Mouse (Mus musculus): ENCODE data around the gene Sfta2.
A peak's percentile ranks its signal among the peaks of the same experiment; 100 is the strongest.

The Sfta2 gene

DNA sequence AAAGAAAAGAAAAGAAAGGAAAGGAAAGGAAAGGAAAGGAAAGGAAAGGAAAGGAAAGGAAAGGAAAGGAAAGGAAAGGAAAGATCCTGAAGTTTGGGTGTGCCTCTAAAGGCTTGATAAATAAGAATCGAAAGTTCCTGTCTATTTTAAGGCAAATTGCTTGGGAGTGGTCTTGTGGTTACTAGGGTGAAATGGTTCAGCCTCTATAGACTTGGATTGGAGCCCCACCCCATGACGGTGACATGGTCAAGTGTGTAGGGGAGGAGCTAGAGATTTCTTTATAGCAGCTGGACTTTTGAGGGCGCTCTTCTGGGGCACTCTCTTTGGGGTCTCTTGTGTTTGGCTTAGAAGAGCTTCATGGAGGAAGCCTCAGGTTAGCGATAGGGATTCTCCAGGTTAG is 7.6 kb upstream of the Sfta2 start:
- DNase-seq: no peak

DNA sequence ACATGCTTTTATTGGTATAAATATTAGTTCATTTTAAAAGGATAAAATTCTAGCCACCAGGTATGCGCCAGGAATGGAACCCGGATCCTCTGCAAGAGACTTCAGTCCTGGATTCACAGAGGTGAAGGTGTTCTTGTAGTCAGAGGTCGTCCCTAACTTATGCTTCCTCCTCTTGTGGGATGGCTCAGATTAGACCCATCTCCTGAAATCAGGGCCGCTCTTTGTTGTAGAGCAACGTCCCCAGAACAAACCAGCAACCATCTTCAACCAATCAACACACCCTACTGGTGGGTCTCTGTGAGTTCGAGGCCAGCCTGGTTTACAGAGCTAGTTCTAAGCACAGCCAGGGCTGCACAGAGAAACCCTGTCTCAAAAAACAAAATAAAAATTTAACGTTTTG is 6.9 kb upstream of the Sfta2 start:
- no peak for DNase-seq

GRCm38 (mm10) chr17:35597399-35597798 is 4.0 kb upstream of the Sfta2 start:
- no peak for DNase-seq

GRCm38 (mm10) chr17:35601736-35602354 is 496 bp downstream of the Sfta2 start:
- no peak for DNase-seq

- no peak for DNase-seq
Measured at GRCm38 (mm10) chr17:35617127-35617526, 15.8 kb downstream of the Sfta2 start.

DNA sequence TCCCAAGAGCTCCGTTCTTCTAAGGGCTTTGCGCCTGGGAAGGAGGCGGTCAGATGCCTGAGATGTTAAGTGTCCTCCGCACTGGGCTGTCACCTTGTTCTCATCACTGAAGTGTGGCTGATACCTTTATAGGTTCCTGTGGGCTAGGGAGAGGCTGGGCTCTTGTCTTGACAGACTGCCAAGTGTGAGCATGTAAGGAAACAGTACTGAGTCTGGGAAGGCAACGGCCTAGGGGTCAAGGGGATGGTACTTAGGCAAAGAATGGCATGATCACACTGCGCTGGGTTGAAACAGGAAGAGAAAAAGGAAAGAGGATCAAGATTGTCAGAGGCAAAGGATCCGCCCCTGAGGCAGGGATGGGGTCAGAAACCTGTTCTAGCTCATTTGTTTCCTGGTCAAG is 25.2 kb downstream of the Sfta2 start, which contains the start of gene Gm9573:
Gm9573 (minus strand) TSS at position 101 of the 400 bp plus-strand sequence.
- DNase-seq: no peak

DNA sequence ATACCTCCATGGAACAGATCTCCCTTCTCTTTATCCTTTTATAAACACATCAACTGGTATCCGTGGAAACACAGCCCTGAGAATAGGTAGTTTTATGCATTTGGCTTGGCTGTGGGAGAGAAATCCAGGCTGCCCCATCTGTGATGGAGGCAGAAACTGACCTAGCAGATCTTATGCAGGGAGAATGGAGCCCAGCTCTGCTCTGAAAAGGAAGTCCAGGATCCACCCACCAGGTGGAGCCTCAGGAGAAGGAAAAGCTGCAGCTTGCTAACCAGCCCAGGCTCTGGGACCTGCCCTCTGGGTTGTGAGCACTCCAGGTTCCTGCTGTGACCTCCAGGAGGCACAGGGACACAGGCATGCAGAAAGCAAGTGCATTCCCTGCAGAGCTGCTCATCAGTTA is 32.6 kb downstream of the Sfta2 start:
- DNase-seq: peak in 1 of 2 experiments; percentile 13

DNA sequence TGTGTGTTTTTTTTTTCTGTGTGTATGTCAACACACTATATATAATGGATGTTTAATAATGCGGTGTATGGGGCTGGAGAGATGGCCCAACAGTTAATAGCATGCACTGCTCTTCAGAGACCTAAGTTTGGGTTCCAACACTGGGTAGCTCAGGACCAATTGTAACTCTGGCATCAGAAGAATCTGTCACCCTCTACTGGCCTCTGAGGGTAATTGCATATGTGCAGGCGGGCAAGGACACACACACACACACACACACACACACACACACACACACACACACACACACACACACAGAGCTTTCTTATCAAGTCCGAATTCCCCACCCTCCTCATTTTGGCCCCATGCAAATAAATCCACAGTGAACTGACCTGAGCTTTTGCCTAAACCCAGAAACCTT is 33.9 kb downstream of the Sfta2 start:
- DNase-seq: no peak

- peak; percentile 72 to 85 for DNase-seq
Measured at GRCm38 (mm10) chr17:35635699-35636111, 34.4 kb downstream of the Sfta2 start.

GRCm38 (mm10) chr17:35636363-35636762 is 35.0 kb downstream of the Sfta2 start:
- peak; percentile 39 to 41 for DNase-seq

DNA sequence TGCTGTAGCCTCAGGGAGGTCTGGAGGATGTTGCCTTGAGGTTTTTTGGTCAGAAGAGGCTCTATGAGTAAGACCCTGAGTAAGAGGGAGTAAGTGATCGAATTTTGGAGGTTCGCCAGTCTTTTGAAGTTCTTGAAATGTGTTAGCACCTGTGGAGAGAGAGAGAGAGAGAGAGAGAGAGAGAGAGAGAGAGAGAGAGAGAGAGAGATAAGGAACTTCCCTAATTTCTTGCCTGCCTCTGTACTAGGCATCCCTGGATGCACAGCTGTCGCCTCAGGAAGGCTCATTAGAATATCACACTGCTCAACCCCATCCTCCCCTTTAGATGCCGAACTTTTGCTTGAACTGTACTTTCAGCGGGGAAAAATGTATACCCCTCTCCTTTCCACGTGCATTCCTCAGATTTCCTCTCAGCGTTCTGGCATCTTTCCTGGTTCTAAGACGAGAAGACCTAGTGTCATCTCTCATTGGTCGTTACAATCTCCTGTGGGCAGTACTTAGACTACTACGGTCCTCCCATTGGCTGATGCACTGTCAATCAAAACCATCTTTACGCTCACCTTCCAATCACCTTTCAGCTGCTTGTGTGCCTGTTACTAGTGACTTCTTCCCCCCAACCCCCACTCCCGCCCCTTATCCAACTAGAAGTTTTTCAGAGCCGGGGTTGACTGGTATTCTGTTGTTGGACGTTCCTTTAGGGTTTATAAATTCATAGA is 37.3 kb downstream of the Sfta2 start:
- peak; percentile 23 to 51 for DNase-seq

GRCm38 (mm10) chr17:35639352-35639751 is 38.0 kb downstream of the Sfta2 start:
- DNase-seq: no peak

GRCm38 (mm10) chr17:35643609-35644236 is 42.4 kb downstream of the Sfta2 start, which contains the start of gene Mucl3:
Gene Mucl3, minus strand, starts transcription at chr17:35643695.
- DNase-seq: no peak

- no peak for DNase-seq
Measured at GRCm38 (mm10) chr17:35649429-35649828, 48.1 kb downstream of the Sfta2 start.

DNA sequence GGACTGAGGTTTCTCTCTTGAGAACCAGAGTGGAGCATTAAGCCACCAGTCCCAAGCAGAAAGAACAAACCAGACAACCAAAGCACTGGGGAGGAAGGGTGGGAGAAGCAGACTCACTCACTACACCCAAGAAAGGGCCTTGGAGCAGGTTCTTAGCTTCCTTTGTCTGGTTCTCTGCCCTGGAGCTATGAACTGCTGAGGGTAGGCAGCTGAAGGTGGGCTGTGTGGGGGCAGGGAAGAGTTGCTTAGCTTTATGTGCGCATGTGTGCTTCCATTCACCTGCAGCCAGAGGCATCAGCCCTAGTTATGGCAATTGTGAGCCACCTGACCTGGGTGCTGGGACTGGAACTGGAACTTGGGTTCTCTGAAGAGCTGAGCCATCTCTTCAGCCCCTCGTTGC is 51.7 kb downstream of the Sfta2 start:
- DNase-seq: no peak

- DNase-seq: no peak
Measured at GRCm38 (mm10) chr17:35665957-35666515, 64.7 kb downstream of the Sfta2 start.

DNA sequence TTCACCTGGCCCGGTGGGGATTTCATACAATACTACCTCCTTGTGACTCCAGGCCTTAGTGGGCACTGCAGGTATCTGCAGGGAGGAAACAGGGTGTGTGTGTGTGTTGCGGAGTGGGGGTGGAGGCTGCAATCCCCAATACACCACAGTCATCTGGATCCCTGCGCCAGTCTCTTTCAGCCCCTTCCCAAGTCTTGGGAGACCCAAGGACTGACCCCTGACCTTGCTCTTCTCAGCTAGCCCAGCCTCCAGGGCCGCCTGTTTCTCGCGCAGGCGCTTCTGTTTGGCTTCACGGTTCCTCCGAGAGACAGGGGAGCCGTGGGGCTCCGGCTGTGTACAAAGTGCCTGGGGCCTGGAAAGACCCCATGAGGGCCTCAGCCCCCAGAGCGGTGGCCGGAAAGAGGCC is 65.5 kb downstream of the Sfta2 start:
- DNase-seq: peak; percentile 26 to 32

DNA sequence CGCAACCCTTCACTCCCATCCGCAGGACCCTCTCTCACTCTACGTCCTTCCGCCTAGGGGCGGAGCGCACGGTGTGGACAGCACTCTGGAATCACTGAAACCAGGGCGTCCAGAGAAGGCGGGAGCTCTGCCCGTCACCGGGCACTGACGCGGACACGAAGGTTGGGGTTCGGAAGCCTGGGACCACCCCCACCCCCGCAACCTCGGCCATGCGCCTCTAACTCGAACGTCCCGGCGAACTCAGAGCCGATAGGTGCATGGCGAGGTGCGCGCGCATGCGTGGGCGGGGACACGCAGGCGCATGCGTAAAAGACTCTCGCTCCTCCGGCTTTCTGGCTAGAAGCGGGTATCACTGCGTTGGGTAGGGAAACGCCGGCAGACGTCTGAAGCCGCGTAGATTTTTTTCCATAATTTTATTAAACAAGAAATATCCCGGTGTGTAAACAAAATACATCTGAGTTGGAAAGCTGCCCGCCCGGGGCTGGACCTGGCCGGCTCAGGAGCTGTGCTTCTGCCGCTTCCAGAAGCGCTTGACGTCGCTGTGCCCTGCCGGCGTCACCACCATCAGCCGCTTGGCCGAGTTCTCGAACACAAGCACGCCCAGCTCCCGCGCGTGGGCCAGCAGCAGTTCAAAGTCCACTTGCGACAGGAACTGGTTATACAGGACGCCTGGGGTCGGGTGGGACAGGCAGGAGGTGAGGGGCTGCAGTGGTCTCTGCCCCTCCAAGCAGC is 66.2 kb downstream of the Sfta2 start, which contains the start of gene Vars2:
Vars2 (minus strand) TSS at position 259 of the 732 bp plus-strand sequence.
- peak; percentile 98 to 99 for DNase-seq

GRCm38 (mm10) chr17:35669731-35670130 is 68.4 kb downstream of the Sfta2 start:
- no peak for DNase-seq

DNA sequence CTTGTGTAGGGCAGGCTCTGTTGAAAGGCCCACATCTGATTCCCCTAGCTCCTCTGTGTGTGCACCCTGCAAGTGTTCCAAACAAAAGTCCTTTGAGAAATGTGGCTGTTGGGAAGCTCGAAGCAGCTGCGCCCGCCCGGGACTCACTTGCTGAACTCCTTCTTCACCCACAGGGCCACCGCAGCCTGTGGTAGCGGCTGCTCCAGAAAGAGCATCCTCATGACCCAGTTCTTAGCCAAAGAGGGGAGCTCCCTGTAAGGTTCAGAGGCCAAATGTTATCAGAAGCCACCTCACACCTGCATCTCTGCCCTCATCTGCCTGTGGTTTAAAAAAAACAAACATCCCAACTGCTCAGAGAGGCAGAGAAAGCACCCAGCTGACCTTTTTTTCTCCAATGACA is 70.5 kb downstream of the Sfta2 start:
- DNase-seq: no peak

GRCm38 (mm10) chr17:35672527-35672926 is 71.2 kb downstream of the Sfta2 start:
- no peak for DNase-seq

- peak; percentile 80 to 91 for DNase-seq
Measured at GRCm38 (mm10) chr17:35673416-35674035, 72.2 kb downstream of the Sfta2 start, which contains the start of gene Gtf2h4. Gene Gtf2h4, minus strand, starts transcription at chr17:35673739.

Data from cerebellum, postnatal 36 days (tissue).